Mouse (Mus musculus): ENCODE data around the gene Vmn2r79.
"Not testable (repeated sequence)": the region's sequence is repeated elsewhere in the genome, so short reads cannot be mapped to it uniquely, and the experiment has no call there.

Vmn2r79 gene

DNA sequence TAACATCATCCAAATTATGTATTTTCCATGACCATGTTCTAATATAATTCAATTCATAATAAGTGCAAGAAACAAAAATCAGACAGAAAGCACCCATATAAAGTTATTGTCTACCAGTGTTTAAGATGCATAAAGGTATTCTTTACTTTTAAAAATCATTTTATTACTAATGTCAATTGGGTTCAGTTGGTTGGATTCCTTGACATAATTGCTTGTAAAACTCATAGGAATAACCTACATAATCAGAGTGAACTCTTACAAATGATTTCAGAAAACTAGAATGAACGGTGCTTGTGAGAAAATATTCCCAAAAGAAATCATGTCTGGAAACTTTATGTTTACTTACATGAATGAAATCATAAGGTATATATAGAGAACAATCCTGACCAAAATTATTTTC, at the start of gene Vmn2r79:
TSS of gene Vmn2r79 (plus strand) at position 301 of the 400 bp plus-strand sequence.
- not testable (repeated sequence) for DNase-seq

DNA sequence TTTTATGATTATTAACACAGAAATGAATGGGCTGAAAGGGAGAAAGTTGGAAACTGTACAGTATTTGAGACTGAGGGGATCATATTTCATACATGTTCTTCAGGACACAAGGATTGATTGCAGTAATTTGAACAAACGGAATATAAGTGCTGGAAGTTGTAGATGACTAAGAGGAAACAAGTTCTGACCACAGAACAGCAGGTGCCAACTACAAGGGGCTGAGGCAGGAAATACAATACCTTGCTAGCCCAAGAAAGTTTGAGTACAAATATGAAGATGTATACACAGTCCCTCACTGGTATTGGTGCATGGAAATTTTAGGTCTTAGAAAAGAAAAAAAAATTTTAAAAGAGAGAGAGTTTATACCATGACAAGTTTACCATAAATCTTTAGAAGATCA, 1.2 kb upstream of the Vmn2r79 start:
- no peak for DNase-seq

DNA sequence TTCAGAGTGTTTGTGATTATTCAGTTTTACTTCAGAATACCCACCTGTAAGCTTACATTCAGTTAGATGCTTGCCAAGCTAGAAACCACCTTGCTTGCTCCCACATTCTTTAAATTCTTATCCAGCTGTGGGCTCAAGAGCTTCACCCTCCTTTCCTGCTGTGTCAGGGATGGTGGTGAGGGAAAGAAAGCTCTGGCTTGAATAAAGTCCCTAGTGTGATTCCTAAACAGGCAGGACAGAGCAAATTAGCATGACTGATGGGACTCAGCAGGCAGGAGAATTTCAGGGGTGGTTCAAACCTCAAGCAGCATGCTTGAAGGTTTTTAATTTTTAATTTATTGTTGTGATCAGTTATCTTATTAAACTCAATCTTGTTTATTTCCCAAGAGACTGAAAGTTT, 30.6 kb downstream of the Vmn2r79 start:
- not testable (repeated sequence) for DNase-seq

DNA sequence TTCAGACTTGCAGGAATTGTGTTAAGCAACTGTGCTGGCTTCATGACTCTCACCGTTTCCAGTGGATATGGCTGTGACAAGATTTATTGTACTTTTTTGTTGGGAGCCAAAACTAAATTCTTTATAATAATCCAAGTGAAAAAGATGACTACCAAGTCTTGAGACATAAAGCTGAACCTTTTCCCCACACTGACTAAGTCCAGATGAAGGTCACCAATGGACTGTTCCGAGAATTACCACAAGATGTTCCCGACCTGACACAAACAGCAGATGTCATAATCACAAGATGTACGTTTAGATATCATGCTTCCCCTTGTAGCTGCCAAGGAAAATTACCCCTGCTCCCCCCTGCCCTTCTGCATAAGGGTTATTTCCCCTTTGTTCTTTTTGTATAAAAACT, 67.7 kb downstream of the Vmn2r79 start:
- DNase-seq: no peak
